Mouse (Mus musculus): ENCODE measurements around the gene Ints11. TPM values are rescaled to one million over a fixed set of nuclear protein-coding genes. Genes with fewer than 3 reads are reported as not detected.

The Ints11 gene
- total and polyA plus RNA-seq, 3 experiments, result 77.1 to 103 (median 83.9) TPM

GRCm38 (mm10) chr4:155848434-155849095 is 20.8 kb upstream of the Ints11 start:
- in situ Hi-C loops (cut with MboI; ENCODE audit: low pct_ligation_motif_present, low pct_unique_long_range_greater_than_20kb, low sequenced_read_pairs) (no loop called here), dilution Hi-C loops (cut with MboI; ENCODE audit: extremely low pct_ligation_motif_present, extremely low pct_unique_long_range_greater_than_20kb, low sequenced_read_pairs) (no loop called here)
- H3K4me1 ChIP-seq (ENCODE audit: control insufficient read depth in 1 of 2, insufficient read depth in 2 of 2), result peaks cover 17 to 54% of the 10 kb centered on the region in 2 experiments
- peaks cover 4 to 29% of the 10 kb centered on the region in 2 experiments for H3K36me3 ChIP-seq (replicated peaks in 1 of 2; ENCODE audit: control insufficient read depth in 1 of 2, insufficient read depth in 1 of 2, low read length in 1 of 2)
- H3K27ac ChIP-seq (ENCODE audit: insufficient read depth, low read depth), result no peak overlapping the region
- no peaks in the 10 kb centered on the region for H3K9me3 ChIP-seq (replicated peaks; ENCODE audit: low read length)
- no peaks in the 10 kb centered on the region for H3K27me3 ChIP-seq (replicated peaks)
- peak overlapping the region; percentile 85 to 96 (median 89) for H3K4me3 ChIP-seq (replicated peaks in 1 of 3; ENCODE audit: low read depth in 2 of 3, low read length in 2 of 3, poor library complexity in 1 of 3)
- peaks cover 19% of the 10 kb centered on the region for H3K79me2 ChIP-seq (replicated peaks; ENCODE audit: control insufficient read depth, extremely low read depth, insufficient read depth, poor library complexity, severe bottlenecking)
- H3K9ac ChIP-seq (ENCODE audit: insufficient read depth, low read depth), result peak overlapping the region; percentile 89
- no peak for TF ChIP-seq MAFK (IDR thresholded peaks at IDR 0.05; ENCODE audit: insufficient replicate concordance, low read length)
- no peak for TF ChIP-seq ETS1 (conservative IDR thresholded peaks at IDR 0.05; ENCODE audit: low read depth, low read length)
- TF ChIP-seq ZMIZ1 (IDR thresholded peaks at IDR 0.05; ENCODE audit: low read depth, low read length), result no peak
- peak; percentile 34; the same call in 1 of the 2 replicates for TF ChIP-seq ELF1 (IDR thresholded peaks at IDR 0.05; ENCODE audit: low read depth, low read length)
- no peak for TF ChIP-seq JUN (IDR thresholded peaks at IDR 0.05; ENCODE audit: insufficient read depth, low read depth, low read length)
- no peak for TF ChIP-seq SMC3 (IDR thresholded peaks at IDR 0.05; ENCODE audit: low read depth, low read length)
- no peak for TF ChIP-seq RCOR1 (conservative IDR thresholded peaks at IDR 0.05; ENCODE audit: low read depth, low read length)
- TF ChIP-seq BHLHE40 (IDR thresholded peaks at IDR 0.05; ENCODE audit: low read depth, low read length), result no peak
- no peak for TF ChIP-seq NRF1 (IDR thresholded peaks at IDR 0.05; ENCODE audit: low read depth, low read length)
- no peak for TF ChIP-seq EP300 (IDR thresholded peaks at IDR 0.05; ENCODE audit: low read length)
- no peak for TF ChIP-seq HCFC1 (IDR thresholded peaks at IDR 0.05; ENCODE audit: low read depth, low read length)
- TF ChIP-seq GABPA (IDR thresholded peaks at IDR 0.05; ENCODE audit: insufficient replicate concordance, low read depth, low read length), result no peak
- no peak for TF ChIP-seq POLR2A (IDR thresholded peaks at IDR 0.05; ENCODE audit: low read depth, low read length)
- no peak for TF ChIP-seq MAZ (IDR thresholded peaks at IDR 0.05; ENCODE audit: low read depth, low read length)
- no peak for TF ChIP-seq KAT2A (IDR thresholded peaks at IDR 0.05; ENCODE audit: insufficient replicate concordance, low read length)
- peak; percentile 57 for TF ChIP-seq CHD2 (IDR thresholded peaks at IDR 0.05; ENCODE audit: low read length)
- TF ChIP-seq SIN3A (IDR thresholded peaks at IDR 0.05; ENCODE audit: low read length), result peak; percentile 60; the same call in 1 of the 2 replicates
- TF ChIP-seq ZNF384 (IDR thresholded peaks at IDR 0.05; ENCODE audit: low read depth, low read length), result no peak
- TF ChIP-seq ZC3H11A (IDR thresholded peaks at IDR 0.05; ENCODE audit: low read depth, low read length), result no peak
- peak; percentile 51; the same call in 1 of the 2 replicates for TF ChIP-seq IRF4 (IDR thresholded peaks at IDR 0.05; ENCODE audit: low read depth, low read length)
- TF ChIP-seq TCF12 (IDR thresholded peaks at IDR 0.05; ENCODE audit: low read depth, low read length), result peak; percentile 35; the same call in 1 of the 2 replicates
- no peak for TF ChIP-seq UBTF (IDR thresholded peaks at IDR 0.05; ENCODE audit: low read depth, low read length)
- no peak for TF ChIP-seq RAD21 (IDR thresholded peaks at IDR 0.05; ENCODE audit: low read depth, low read length)
- no peak for TF ChIP-seq MAX (IDR thresholded peaks at IDR 0.05; ENCODE audit: low read length)
- TF ChIP-seq USF1 (IDR thresholded peaks at IDR 0.05; ENCODE audit: low read depth, low read length), result no peak
- TF ChIP-seq MYC (IDR thresholded peaks at IDR 0.05; ENCODE audit: low read depth, low read length), result no peak
- TF ChIP-seq ZKSCAN1 (IDR thresholded peaks at IDR 0.05; ENCODE audit: borderline replicate concordance, low read depth, low read length), result no peak
- TF ChIP-seq MEF2A (IDR thresholded peaks at IDR 0.05; ENCODE audit: borderline replicate concordance, low read depth, low read length), result no peak
- TF ChIP-seq JUND (conservative IDR thresholded peaks at IDR 0.05; ENCODE audit: low read depth, low read length), result no peak
- TF ChIP-seq CTCF (conservative IDR thresholded peaks at IDR 0.05 in 1 of 2, IDR thresholded peaks at IDR 0.05 in 1 of 2; ENCODE audit: low read depth in 2 of 2, low read length in 2 of 2), result no peak
- no peak for TF ChIP-seq PAX5 (IDR thresholded peaks at IDR 0.05; ENCODE audit: low read length)
- TF ChIP-seq E2F4 (IDR thresholded peaks at IDR 0.05; ENCODE audit: insufficient replicate concordance, low read depth, low read length), result no peak
- TF ChIP-seq TBP (conservative IDR thresholded peaks at IDR 0.05; ENCODE audit: low read depth, low read length), result no peak
- no peak for TF ChIP-seq MXI1 (IDR thresholded peaks at IDR 0.05; ENCODE audit: low read depth, low read length)
- TF ChIP-seq NELFE (IDR thresholded peaks at IDR 0.05; ENCODE audit: low read depth, low read length), result no peak
- no peak for TF ChIP-seq POLR2AphosphoS2 (IDR thresholded peaks at IDR 0.05; ENCODE audit: low read depth, low read length)
- TF ChIP-seq CHD1 (IDR thresholded peaks at IDR 0.05; ENCODE audit: low read depth, low read length), result no peak
- no peak for TF ChIP-seq USF2 (conservative IDR thresholded peaks at IDR 0.05; ENCODE audit: low read depth, low read length)
- peak overlapping the region; percentile 90 for H3K4me2 ChIP-seq (ENCODE audit: insufficient read depth, low read depth, poor library complexity, severe bottlenecking)
- DNase-seq (ENCODE audit: extremely low read depth), result no peak

All from CH12.LX (cell line).